Mouse (Mus musculus): ENCODE results near the gene Qtrt2.

Gene Qtrt2

DNA sequence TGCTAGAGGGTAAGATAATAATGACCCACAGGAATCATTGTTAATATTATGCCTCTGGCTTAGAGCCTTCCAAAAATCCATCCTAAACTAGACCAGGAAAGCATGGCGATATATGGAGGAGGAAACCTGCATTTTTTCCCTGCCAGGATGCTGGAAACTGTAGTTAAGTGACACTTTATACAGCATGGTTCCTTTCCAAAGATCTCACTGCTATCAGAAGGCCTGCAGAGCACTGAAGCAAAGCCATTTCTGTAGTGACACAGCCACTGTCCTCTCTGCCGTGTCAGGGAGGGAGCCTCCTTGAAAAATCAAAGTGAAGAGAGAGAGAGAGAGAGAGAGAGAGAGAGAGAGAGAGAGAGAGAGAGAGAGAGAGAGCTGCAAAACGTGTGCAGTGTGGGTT is 4.0 kb downstream of the Qtrt2 start:
- no peak for DNase-seq

DNA sequence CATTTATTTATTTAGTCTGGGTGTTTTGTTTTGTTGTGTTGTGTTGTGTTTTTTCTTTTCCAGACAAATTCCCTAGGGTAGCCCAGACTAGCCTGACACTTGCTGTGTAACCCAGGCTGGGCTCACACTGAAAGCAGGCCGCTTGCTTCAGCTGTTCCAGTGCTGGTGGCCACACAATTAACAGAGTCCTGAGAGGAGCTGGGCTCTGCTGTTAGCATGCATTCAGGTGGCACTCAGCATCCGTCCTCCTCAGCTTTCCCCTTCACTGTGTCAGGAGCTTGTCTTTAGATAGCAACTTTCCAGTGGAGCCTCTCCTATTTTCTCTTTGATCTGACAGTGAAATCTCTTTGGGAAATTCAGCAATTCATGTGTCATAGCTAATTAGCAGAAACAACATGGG is 4.6 kb downstream of the Qtrt2 start:
- DNase-seq = no peak

DNA sequence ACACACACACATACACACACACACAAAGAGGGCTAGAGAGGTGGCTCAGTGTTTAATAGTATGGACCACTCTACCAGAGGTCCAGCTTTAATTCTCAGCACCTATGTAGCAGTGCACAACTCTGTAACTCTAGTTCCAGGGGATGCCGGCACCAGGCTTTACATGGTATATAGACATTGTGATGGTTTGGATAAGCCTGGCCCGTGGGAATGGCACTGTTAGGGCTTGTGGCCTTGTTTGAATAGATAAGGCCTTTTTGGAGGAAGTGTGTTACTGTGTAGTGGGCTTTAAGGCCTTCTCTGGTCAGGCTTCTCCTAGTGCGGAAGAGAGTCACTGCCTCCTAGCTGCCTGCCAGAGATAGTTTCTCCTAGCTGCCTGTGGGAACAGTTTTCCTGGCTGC is 7.7 kb downstream of the Qtrt2 start:
- DNase-seq = no peak

DNA sequence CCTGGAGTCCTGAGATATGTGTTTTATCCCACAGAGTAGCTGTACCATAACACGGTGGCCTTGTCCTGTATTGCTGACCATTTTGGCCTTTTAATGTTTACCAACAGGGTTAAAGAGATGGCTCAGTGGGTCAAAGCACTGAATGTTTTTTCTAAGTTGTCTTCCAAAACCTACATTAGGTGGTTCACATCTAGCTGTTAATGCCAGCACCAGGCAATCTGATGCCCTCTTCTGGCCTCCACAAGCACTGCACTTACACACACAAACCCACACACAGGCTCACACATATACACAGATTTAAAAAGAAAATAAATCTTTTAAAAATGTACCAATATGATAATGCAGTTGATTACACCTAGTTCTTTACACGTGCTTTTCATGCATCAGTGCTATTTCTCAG is 17.7 kb downstream of the Qtrt2 start:
- DNase-seq = no peak

DNA sequence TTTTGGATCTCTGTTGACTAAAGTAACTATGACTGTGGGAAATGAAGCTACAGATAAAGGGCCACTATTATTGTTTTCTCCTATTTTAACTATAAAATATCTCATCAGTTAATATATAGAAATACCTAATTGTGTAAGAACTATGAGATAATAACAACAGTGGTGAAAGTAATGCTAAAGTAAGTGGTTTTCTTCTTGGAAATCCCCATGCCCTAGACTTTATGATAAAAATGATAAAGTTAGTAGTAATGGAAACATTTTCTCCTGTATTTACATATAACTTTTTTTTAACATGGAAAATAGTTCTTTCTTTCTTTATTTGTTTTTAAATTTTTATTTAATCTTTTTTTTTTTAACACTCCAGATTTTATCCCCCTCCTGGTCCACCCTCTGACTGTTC is 26.0 kb downstream of the Qtrt2 start:
- no peak for DNase-seq

DNA sequence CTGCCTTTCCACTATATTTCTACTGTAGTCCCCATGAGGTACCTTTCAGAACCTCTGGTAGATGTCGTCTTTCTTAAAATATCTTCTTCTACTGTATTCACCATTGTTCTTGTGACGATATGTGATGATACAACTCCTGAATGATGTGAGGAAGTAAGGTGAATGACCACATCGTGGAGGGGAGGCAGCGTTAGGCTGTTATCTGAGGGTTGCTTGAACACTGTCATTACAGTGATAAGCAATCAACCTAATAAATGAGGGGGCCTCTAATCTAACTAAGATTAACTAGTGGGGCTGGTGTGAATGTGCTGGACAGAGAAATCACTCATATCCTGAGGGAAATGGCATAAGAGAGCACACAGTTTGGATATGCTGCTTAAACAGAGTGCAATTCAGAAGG is 26.5 kb downstream of the Qtrt2 start:
- no peak for DNase-seq

DNA sequence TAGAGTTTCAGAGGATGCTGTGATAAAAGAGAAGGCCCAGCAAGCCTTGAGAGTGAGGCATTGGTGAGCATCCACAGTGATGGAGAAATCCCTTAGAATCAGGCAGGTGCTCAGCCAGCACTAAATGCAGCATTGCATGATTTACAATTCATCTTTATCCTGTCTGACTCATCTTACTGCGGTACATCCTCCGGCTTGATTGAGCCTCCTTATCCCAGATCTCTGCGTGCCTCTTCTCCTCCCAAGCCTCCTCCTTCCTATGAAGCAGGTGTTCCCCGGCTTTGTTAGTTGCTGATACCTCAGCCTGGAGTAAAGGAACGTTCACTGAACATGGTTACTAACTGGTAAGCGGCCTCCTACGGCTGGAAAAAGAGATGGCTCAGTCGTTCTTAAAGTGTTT is 32.1 kb downstream of the Qtrt2 start:
- no peak for DNase-seq

DNA sequence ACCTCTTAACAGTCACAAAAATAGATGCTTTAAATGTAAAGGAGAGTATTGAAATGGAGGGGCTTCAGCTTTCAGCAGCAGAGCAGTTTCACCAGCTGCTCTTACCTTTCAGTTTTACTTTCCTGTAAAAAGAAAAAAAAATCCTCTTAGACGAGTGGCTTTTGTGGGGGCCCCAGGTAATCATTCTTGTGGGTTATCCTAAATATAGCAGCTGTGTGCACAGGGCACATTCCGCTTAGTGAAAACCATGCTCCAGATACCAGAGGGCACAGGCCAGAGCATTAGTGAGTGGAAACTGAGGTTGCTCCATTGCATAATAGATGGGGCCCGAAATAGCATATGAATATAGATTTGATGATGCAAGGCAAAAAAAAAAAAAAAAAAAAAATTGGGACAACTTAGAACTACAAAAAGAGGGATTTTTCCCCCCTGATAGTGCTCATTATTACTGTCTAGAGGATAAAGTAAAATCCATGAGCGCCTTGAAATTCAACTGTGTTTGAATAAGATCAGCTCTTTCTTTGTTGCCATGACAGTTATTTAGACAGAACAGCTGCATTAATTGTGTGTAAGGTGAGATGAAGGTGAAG is 35.8 kb downstream of the Qtrt2 start:
- no peak for DNase-seq

DNA sequence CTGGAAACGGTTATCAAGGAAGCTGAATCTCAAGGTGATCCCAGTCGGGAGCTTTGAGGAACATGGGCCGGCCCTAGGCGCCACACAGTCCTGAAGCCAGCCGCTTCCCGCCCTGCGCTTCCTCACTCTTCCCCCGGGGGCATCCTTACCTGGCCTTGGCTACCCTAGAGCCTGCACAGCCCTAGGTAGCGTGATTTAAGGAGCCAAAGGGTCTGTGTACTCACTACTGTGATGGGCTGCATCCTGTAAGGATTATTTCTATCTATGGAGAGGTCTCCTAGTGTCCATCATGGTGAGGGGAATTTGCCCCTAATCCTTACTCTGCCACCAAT is 36.6 kb downstream of the Qtrt2 start:
- no peak for DNase-seq

DNA sequence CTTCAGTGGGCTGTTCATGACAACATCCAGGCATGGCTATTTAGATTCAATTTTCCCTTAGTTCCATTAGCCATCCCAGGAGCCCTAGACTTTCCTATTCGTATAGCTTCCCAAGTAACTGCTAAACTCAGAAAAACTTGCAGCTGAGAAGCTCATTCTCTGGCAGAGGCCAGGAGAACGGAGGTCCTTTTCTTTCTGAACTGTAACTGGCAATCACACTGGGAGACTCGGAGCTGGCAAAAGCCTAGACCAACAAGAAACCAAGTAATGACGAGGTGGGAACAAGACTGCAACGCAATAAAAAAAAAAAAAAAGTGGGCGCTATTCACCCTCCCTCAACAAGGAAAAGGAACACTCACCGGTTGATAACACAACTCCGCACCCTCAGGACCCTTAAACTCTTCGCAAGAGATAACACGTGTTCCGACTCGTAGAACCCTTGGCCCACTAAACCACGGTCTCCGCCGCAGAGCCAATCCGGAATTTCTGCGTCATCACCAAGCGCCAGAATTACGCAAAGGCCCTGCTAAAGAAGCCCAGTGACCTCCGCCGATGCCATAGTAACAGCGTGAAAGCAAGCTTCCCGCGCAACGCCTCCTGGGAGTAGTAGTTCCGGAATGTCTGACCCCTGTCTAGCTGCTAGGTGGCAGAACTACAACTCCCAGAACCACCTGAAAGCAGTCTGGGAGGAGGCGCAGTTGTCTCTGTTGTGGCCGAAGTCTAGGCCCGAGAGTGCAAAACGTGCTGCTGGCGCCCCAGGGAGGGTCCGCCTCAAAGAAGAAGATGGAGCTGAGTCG is 37.2 kb downstream of the Qtrt2 start, which contains the start of gene Ccdc191:
Ccdc191 (plus strand) TSS at position 593 of the 797 bp plus-strand sequence.
- peak; percentile 100 for DNase-seq

DNA sequence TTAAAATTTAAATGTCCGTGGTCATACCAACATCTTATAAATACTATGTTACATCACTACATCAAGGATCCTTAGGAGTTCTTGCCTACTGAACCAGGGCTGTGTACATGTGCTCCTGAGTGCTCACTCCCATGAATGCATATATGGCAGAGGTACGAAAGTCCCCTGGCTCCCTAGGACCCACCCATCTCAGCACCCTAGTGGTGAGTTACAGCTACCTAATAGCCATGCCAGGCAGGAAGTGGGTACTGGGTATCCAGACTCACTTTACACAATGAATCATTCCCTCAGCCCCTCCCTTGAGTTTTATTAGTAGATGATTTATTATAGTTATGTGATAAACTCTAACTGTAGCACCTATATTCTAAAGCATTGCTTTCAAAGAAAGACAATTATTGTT is 44.3 kb downstream of the Qtrt2 start:
- no peak for DNase-seq

DNA sequence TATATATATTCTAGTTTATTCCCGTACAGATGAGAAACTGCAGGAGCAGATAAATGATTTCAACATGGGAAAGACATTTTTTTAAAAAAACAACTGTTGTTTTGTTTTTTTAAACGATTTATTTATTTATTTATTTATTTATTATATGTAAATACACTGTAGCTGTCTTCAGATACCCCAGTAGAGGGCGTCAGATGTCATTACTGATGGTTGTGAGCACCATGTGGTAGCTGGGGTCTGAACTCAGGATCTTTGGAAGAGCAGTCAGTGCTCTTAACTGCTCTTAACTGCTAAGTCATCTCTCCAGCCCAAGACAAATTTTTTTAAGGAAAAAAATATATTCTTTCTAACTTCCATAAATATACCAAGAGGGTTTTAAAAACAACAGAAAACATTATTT is 45.0 kb downstream of the Qtrt2 start:
- no peak for DNase-seq

DNA sequence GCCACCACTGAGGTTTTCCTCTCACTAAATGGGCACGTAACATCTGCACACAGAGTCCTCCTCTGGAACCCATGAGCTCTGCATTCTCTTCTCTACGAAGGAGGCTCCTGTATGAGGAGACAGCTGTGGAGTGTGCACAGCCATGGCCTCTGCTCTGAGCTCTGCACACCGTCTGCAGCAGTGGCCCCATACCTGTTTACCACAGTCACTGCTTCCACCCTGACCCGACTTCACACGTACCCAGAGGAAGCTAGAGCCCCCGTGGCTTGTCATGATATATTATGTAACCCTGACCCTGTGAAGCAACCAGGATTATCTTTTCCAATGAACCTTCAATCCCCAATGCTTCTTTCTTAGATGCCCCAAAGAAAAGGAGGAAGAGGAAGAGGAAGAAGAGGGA is 46.8 kb downstream of the Qtrt2 start:
- no peak for DNase-seq

DNA sequence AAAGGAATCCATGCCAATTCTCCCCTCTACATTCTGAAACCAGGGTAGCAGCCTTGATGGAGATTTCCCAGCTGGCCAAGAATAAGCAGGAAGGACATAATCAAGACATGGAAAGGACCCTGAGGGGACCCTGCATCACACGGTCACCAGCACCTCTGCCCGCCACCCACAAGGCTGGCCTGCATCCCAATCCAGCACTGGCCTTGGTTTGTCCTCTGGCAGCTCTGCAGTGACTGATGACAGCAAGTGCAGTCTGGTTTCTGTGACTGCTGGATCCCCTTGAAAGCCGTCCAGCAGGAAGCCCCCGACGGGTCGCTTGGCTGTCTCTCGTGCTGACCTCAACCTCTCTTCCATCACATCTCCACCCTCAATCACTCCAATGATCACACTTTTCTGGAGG is 55.2 kb downstream of the Qtrt2 start:
- DNase-seq = no peak

DNA sequence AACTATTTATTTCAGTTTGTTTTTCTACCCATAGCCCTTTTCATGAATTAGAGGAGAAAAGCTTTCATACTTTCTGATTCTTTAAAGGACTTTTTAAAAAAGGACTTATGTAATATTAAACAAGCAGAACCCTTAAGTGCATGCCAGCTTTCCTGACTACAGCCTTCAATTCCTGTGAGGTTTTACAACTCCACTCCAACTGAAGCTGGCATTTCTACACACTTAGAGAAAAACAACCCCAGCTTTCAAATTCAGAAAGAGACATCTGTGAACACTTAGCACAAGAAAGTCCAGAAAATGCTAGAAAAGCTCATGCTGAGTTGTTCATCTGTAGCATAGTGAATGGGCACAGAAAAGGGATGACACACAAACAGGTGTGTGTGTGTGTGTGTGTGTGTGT is 56.8 kb downstream of the Qtrt2 start:
- DNase-seq = no peak

DNA sequence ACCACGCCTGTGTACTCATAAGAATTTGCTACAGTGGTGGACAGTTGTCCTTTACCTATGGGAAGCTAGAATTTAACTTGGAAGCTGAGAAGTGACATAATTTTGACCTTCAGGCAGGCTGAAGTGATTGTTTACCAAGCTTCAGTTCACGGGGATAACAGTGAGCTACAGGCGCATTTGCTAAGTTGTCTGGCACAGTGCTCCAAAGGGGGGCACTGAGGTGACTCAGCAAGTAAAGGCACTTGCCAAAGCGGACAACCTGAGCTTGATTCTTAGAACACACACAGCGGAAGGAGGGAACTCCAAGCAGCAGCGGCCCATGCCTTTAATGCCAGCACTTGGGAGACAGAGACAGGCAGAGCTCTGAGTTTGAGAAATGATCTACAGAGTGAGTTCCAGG is 66.0 kb downstream of the Qtrt2 start:
- no peak for DNase-seq

DNA sequence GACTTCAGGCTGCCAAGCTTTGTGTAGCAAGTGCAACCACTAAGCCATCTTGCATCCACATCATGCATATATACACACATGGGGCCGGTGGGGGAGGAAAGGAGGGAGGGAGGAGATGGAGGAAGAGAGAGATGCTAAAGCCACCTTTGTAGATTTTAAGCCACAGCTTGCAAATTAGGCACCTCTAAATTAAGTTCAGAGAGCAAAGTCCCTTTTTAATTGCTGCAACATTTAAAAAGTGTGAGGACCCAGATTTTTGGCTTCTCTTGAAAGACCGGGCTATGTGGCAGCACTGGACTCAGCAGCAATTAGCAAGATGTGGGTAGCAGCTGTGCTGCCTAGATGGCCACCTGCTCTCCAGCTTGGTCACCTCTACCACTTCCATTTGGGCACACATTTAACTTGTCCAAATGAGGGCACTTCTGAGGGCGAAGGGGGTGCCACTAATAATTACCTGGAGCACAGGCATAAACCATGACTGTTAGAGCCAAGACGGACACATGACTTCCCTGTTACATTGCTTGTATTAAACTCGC is 67.6 kb downstream of the Qtrt2 start:
- DNase-seq = no peak

DNA sequence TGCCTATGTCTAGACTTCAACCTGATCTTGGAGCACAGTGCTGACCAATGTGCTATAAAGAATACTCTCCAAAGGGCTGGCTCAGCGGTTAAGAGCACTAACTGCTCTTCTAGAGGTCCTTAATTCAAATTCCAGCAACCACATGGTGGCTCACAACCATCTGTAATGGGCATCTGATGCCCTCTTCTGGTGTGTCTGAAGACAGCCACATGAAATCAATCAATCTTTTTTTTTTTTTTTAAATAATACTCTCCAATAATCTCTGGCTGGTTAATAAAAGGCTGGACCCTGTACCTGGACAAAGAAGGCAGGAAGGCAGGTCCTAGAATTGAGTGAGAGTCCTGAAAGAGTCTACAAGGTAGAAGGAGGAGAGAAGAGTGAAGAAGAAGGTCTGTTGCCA is 76.8 kb downstream of the Qtrt2 start:
- DNase-seq = no peak

DNA sequence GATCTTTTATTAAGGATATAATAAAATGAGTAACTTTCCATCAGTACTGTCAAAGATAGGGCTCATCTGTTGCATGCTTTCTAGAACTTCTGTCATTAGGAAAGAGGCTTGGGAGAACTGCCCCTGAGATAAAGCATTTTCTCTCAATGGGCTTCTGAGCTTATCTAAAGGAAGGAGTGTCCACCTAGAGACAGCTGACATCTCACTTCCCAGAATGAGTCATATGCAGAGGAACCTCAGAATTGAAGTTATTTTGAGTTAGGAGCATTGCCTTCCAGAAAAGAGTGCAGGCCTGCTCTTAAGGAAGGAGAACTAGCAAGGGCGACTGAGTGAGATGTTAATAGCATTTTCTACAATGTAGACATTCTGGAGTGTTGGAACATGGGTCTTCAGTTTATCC is 85.4 kb downstream of the Qtrt2 start:
- DNase-seq = no peak

DNA sequence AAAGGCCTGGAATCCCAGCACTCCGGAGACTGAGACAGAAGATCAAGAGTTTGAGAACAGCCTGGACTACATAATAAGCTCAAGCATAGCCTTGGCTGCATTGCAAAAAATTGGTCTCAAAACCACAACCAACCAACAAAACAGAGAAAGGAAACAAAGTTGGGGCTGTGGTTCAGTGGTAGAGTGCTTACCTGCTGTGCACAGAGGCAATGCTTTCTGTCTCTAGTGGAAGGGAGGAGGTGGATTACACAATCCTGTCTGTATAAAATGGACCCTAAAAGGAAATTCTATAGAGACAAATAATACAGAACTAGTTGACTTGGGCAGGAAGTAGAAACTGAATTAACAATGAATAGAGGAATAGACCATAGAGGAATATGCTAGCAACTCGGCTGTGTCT is 94.7 kb downstream of the Qtrt2 start:
- DNase-seq = no peak

DNA sequence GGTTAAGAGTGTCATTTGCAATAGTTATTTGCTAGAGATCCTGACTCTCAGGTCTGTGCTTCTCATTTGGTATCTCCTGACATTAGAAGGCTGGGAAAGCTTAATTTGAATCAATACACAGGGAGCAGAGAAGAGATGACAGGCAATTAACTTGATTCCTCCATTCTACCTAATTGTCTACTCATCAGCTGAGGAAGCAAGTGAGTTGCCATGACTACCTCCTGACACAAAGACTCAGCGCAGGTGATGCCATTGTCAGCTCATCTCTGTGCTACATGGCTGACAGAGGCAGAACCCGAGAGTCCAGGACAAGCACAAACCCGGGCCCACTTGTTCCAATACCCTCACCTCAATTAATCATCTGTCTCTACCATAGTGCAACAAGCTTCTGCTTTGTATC is 99.1 kb downstream of the Qtrt2 start:
- DNase-seq = no peak

DNA sequence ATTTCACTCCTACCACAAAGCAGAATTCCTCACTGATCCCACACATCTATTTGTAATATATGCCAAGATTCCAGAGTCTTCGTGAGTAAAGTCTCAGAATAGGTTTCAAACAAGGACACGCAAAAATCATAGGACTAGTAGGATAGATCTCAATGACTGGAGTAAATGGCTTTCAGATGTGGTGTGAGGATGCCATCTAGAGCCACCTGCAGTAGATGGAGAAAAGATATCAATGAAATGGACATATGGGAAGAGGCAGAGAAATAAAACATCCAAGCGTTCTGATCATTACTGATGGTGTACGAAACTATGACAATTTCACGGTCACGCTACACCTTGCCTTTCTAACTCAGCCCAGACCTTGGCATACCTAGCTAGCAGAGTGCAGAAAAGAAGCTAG is 108.2 kb downstream of the Qtrt2 start:
- no peak for DNase-seq

DNA sequence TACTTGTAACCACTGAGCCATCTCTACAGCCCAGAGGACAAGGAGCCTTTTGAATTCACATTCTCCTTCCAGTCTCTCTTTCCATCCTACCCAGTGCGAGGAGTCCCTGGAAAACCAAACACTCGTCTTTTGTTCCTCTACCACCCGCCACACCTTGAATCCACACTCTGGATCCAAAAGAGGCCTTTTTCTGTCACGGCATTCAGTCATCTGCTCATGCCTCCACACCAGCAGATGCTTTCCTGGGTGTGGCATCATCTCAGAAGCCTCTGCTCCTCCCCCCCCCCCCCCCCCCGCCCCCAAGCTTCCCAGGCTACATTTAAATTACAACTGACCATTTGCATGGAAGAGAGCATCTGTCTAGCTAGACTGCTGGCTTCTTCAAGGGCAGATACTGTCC is 110.3 kb downstream of the Qtrt2 start:
- no peak for DNase-seq

DNA sequence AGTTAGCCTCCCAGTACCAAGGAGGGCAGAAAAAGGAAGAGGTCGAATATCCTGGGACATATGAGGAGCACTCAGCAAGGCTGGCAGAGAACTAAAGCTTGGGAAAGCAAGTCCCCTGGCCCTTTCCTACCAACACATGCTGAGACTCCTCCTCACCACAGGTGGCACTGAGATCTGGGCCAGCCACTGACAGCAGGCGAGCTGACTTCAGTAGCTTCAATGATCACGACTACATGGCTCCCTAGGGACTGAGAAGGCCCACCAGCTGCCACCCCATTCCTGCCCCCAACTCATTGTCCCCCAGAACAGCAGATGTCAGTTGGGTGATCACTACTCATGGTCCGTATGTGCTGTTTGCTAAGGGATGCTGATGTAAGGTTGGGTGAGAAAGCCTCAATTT is 112.0 kb downstream of the Qtrt2 start:
- DNase-seq = peak; percentile 54
